Mouse (Mus musculus): ENCODE measurements at regions not wholly inside any gene's neighbourhood (a gene's known extent, or its start where the extent isn't known, plus 50 kb on each side); places are given as distances from the start of the nearest gene placed in this dataset.
A peak's percentile ranks its signal among the peaks of the same experiment; 100 is the strongest.

- no peak for DNase-seq (ENCODE audit: low spot score)
Observed at GRCm38 (mm10) chr1:90458176-90458575, 144.6 kb upstream of the Cops8 start.

GRCm38 (mm10) chr1:90461699-90462098, 141.1 kb upstream of the Cops8 start:
- no peak for DNase-seq (ENCODE audit: low spot score)

GRCm38 (mm10) chr1:90463302-90463701, 139.5 kb upstream of the Cops8 start:
- DNase-seq (ENCODE audit: low spot score) = no peak

GRCm38 (mm10) chr1:90467646-90468045, 135.1 kb upstream of the Cops8 start:
- peak; percentile 9 for DNase-seq (ENCODE audit: low spot score)

- no peak for DNase-seq (ENCODE audit: low spot score)
Observed at GRCm38 (mm10) chr1:90470996-90471395, 131.8 kb upstream of the Cops8 start.

GRCm38 (mm10) chr1:90471806-90472205, 131.0 kb upstream of the Cops8 start:
- no peak for DNase-seq (ENCODE audit: low spot score)

- no peak for DNase-seq (ENCODE audit: low spot score)
Observed at GRCm38 (mm10) chr1:90475060-90475813, 127.5 kb upstream of the Cops8 start.

- DNase-seq (ENCODE audit: low spot score) = no peak
Observed at GRCm38 (mm10) chr1:90476556-90477243, 126.1 kb upstream of the Cops8 start.

- no peak for DNase-seq (ENCODE audit: low spot score)
Observed at GRCm38 (mm10) chr1:90478839-90479238, 123.9 kb upstream of the Cops8 start.

GRCm38 (mm10) chr1:90481247-90481646, 121.5 kb upstream of the Cops8 start:
- DNase-seq (ENCODE audit: low spot score) = no peak

GRCm38 (mm10) chr1:90481708-90482107, 121.1 kb upstream of the Cops8 start:
- DNase-seq (ENCODE audit: low spot score) = no peak

- no peak for DNase-seq (ENCODE audit: low spot score)
Observed at GRCm38 (mm10) chr1:90486349-90486839, 116.4 kb upstream of the Cops8 start.

GRCm38 (mm10) chr1:90487886-90488285, 114.9 kb upstream of the Cops8 start:
- DNase-seq (ENCODE audit: low spot score) = no peak

- DNase-seq (ENCODE audit: low spot score) = no peak
Observed at GRCm38 (mm10) chr1:90488991-90489390, 113.8 kb upstream of the Cops8 start.

GRCm38 (mm10) chr1:90490335-90490734, 112.4 kb upstream of the Cops8 start:
- peak; percentile 75 for DNase-seq (ENCODE audit: low spot score)

- DNase-seq (ENCODE audit: low spot score) = no peak
Observed at GRCm38 (mm10) chr1:90493481-90493880, 109.3 kb upstream of the Cops8 start.

- DNase-seq (ENCODE audit: low spot score) = no peak
Observed at GRCm38 (mm10) chr1:90495174-90495573, 107.6 kb upstream of the Cops8 start.

GRCm38 (mm10) chr1:90497568-90497967, 105.2 kb upstream of the Cops8 start:
- DNase-seq (ENCODE audit: low spot score) = peak; percentile 78

GRCm38 (mm10) chr1:90501373-90501772, 101.4 kb upstream of the Cops8 start:
- DNase-seq (ENCODE audit: low spot score) = no peak

- no peak for DNase-seq (ENCODE audit: low spot score)
Observed at GRCm38 (mm10) chr1:90502371-90502770, 100.4 kb upstream of the Cops8 start.

- peak; percentile 41 for DNase-seq (ENCODE audit: low spot score)
Observed at GRCm38 (mm10) chr1:90502771-90503540, 99.8 kb upstream of the Cops8 start.

GRCm38 (mm10) chr1:90504583-90505080, 98.1 kb upstream of the Cops8 start:
- no peak for DNase-seq (ENCODE audit: low spot score)
